Mouse (Mus musculus) mouse embryonic stem cell (cell line): ENCODE data around the gene Nkpd1.
"Not testable (repeated sequence)": the region's sequence is repeated elsewhere in the genome, so short reads cannot be mapped to it uniquely, and the experiment has no call there.

Experiments
- in situ Hi-C, 2 experiments: fragments of 300-500 bp; cut with MboI; formaldehyde crosslinking; loops; 1 replicate in 1 of 2; 3 replicates in 1 of 2; pipeline ENCODE4 v1.14.3; 2019 to 2020; ENCODE audit warnings: low sequenced_read_pairs in 2 of 2, low pct_unique_long_range_greater_than_20kb in 1 of 2, mixed read lengths in 1 of 2; ENCODE audit not compliant: unreplicated experiment in 1 of 2

The Nkpd1 gene

DNA sequence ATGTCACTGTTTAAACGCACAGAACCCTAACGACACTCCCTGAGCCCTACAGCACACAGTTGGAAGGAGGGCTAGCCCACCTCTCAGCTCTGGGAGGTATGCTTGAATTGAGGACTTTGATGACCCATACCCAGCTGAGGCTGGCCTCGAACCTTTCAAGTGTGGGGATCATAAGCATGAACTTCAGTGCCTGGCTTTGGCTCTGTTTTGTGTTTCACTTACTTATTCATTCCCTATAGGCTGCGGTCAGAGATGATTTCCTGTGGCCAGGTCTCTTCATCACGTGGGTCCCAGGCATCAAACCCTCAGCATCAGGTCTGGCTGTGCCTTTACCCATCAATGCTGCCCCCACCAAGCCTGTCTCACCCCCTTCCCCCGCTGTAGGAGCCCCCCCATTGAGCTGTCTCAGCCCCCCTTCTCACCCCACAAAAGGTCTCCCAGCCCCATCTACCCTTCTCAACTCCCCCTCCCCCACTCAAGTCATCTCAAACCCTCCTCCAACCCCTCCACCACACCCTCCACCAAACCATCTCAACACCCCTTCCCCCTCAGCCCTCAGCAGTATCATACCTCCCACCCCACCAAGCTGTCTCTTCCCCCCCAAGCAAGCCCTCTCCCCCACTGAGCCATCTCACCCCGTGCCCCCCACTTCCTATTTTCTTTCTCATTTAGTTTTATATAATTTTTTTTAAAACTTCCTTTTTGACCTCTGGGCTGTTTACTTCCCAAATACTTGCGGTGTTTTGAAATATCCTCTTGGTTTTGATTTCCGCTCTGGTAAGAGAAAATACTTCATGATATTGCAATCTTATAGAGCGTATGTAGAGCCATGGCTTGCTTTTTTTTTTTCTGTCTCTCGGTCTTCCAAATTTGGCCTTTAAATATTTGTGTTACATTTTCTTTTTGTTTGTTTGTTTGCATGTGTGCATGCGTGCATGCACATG, 16.9 kb upstream of the Nkpd1 start:
- in situ Hi-C loops = no loop called here

DNA sequence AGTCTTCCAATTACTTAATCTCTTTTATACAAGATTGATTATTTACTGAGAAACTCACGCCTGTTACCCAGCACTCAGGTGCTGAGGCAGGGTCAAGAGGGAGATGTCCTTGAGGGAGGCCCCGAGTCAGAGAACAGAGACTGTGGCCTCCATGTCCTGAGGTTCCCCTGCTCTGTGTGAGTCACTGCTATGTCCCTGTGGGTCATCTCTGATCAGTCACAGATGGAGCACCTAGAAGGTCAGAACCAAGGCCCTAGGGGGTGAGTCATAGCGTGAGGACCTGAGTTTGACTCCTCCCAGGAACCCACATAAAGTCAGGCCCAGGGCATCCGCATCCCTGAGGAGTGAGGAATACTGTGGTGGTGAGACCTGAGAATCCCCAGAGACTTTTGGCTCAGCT, 16.0 kb upstream of the Nkpd1 start:
- in situ Hi-C loops = no loop called here

DNA sequence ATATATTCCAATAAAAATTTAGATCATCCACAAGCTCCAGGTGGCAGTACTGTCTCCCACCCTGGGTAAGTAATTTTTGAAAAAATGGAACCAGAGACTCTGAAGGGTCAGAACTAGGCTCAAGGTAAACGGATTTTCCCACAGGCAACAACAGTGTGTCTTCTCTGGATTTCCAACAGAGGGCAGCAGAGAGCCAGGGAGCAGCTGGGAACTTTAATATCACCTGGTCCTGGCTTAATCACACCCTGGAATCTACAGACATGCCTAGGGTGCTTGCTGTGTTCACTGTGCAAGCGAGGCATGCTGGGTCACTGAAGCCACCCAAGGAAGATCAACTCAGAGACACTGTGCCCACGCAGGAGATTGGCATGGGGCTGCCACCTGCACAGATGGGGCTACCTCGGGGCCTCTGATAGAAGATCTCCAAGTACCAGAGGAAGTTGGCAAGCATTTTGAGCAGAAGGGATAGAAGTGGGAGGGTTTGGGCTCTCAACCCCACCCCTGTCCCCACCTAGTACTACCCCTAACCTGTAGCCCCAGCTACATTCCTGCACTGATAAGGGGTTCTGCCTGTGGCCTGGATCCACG, 14.1 kb upstream of the Nkpd1 start:
- in situ Hi-C loops = no loop called here

DNA sequence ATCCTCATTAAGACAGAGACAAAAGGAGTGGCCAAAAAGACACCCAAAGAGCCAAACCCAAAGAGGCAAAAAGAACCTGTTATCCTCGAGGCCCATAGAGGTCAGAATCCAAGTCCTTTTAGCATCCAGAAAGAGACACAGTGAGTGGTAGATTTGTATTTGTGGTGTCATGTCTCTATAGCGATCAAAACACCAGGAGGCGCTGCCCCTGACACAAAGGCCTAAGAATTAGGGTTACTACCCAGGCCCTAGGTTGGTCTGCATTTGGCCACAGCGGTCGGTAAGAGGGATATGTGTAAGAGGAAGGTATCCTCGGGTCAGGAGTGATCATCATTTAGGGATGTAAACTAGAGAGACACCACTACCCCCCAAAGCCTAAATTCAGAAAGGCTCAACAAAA, 11.3 kb upstream of the Nkpd1 start:
- in situ Hi-C loops = no loop called here

DNA sequence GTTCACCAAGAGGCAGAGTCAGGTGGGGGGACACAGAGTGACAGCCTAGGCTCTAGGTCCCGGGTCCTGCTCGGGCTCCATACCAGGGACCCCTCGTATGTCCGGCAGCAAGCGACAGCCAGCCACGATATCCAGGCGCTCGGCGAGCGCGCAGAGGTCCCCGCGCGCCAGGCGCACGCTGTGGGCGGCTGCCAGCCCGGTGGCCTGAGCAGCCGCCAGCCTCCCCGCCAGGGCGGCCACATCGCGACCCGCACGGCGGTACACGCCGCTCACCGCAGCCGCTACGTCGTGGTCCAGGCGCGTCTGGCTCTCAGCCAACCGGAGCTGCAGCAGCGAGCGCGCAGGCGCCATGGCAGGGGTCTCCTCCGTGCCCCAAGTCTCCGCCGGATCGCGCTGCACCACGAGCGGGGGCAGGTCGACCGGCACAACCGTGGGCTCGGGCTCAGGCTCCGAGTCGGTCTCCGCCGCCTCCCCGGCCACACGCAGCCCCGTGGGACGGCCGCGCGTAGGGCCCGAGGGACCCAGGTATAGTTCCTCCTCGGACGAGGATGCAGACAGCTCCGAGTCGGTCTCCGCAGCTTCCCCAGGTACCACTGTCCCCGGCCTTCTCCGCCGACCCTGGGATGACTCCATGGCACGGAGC, 10.5 kb upstream of the Nkpd1 start:
- in situ Hi-C loops = no loop called here

DNA sequence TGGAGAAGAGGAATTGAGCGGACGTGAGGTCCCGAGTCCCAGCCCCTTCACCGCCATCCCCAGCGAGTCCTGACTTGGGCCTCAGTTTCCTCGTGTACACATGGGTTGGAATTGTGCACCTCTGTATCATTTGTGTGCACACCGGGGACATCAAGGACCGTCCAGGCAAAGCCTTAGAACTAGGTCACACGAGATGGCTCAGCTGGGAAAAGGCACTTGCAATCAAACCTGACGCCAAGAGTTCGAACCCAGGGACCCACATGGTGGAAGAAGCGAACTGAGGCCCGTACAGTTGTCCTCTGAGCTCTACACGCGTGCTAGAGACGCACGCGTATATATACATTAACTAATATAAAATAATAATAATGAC, 10.0 kb upstream of the Nkpd1 start:
- in situ Hi-C loops = no loop called here

DNA sequence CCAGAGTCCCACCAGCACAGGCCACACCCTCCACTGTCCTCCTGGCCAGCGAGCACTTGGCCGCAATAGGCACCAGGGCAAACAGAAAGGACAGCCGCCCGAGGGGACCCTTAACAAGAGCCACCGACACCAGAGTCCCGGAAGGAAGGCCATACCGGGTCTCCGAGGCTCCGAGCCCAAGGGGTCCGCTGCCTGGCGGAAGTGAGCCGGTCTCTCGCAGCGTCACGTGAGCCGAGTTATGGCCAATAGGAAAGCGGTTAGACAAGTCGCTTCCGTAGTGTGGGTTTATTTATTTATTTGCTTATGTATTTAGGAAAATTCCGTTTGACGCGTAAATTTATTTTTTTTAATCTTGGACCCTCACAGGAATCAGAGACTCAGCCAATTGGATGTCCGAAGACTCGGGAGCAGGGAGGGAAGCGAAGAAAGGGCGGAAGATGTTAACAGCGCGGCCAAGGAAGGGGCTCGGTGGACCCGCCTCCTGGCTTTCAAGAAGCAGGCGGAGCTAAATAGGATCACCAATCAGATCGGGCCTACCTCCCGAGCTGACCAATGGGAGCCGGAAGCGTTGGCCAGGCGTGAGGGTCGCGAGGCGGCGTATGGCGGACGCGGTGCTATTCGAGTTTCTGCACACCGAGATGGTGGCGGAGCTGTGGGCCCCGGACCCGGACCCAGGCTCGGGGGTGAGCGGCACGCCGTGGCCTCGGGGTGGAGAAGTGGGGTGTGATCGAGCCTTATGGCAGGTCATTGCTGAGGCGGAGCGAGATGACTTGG, 9.3 kb upstream of the Nkpd1 start, which contains the start of the genes Bloc1s3 and Trappc6a:
TSS of gene Bloc1s3 (minus strand) at position 218 of the 774 bp plus-strand sequence.
TSS of gene Trappc6a (plus strand) at position 246 of the 774 bp plus-strand sequence.
- in situ Hi-C loops = no loop called here

DNA sequence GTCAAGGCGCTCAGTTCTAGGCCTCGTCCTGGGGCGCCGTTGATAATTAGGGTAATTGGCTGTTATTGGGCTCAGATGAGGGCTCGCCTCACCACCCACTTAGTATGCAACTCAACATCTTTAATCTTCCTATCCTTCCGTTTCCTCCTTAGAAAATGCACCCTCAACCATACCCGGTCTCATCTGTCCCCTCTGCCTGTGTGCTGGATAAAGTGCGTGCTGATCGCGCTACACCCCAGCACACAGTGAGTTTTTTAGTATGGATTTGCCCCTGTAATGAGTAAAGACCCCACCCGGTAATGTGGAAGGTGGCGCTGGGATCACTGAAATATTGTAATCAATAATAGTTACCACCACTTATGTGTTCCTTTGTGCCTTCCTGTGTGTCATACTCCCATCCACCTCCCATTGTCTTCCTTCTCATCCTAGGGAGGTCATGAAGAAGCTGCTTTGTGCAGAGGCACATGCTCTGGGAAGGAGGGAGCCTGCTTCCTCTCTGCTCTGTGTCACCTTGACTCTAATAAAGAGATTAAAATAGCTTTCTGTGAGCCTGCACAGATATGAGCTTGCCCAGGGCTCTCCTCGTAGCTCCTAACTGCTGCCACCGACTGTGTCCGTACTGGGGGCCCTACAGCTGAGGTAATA, 8.6 kb upstream of the Nkpd1 start:
- in situ Hi-C loops = no loop called here

DNA sequence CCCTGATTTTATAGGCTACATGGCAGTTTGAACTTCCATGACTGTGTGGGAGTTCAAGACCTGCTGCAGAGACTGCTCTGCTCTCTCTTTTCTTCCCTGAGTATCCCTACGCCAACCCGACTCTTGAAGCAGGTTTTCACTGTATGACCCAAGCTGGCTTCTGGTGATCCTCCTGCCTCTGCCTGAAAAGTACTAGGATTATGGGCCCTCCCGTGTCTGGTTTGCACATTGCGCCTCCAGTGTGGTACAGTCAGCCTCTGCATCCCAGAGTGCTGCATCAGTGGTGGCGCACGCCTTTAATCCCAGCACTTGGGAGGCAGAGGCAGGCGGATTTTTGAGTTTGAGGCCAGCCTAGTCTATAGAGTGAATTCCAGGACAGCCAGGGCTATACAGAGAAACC, 7.9 kb upstream of the Nkpd1 start:
- in situ Hi-C loops = no loop called here

DNA sequence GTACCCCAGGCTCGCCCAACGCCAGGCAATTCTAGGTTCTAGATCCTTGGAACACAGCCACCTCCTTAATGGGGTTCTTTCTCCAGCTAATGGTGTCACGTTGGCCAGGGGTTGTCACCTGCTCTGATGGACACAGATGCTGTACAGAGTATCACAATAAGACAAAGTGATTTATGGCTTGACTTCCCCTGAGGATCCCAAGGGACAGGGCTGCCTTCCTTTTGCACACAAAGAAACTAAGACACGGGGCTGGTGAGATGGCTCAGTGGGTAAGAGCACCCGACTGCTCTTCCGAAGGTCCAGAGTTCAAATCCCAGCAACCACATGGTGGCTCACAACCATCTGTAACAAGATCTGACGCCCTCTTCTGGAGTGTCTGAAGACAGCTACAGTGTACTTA, 5.7 kb upstream of the Nkpd1 start:
- in situ Hi-C loops = not testable (repeated sequence)

DNA sequence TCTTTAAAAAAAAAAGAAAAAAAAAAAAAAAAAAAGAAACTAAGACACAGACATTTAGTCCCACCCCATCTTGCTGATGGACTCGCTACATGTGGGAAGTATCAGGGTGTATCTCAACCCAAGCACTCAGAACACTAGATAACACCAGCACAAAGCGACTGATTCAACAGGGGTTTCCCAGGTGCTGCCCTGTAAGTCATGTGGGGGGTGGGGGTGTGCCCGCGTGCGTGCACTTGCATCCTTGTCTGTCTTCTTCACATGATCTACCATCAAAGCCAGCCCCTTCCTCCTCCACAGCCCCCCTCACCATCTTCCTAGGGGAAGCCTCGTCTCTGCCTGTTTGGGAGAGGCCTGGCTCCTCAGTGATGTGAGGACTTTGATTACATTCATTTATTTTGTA, 5.3 kb upstream of the Nkpd1 start:
- in situ Hi-C loops = no loop called here

DNA sequence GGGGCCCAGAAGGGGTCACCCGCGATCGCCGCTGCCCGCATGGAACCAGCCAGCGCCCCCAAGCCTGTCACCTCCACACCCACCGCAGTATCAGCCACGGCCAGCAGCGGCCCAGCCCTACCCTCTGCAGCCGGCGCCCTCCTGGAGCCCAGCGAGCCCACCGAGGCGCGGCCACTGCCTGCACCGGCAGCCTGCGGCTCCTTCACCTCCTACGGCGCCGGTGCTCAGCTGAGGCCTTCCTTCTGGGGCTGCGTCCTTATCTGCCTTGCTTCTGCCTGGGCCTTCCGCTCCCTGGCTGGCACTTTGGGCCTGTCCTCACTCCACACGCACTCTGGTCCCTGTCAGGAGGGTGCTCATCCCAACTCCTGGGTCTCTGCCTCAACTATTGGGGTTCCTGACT, 2.4 kb downstream of the Nkpd1 start:
- in situ Hi-C loops = no loop called here

DNA sequence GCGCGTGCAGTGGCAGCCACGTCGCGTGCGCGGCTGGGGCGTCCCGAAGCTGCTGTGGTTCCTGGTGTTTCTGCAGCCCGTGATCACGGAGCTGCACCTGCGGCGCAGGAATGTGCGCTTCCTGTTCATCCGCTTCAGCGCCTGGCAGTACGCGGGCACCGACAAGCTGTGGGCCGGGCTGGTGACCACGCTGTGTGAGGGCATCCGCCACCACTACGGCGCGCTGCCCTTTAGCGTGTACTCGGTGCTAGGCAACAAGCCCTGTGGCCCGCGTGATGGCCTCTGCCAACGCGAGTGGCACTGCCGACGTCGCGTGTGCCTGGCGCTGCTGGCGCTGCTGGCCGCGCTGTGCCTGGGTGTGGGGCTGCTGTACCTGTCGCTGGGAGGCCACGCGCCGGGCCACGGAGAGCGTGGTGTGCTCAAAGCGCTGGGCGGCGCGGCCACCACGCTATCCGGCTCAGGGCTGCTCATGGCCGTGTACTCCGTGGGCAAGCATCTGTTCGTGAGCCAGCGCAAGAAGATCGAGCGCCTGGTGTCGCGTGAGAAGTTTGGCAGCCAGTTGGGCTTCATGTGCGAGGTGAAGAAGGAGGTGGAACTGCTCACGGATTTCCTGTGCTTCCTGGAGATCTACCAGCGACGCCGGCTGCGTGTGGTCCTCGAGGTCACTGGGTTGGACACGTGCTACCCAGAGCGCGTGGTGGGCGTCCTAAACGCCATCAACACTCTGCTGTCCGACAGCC, 5.5 kb downstream of the Nkpd1 start:
- in situ Hi-C loops = no loop called here

DNA sequence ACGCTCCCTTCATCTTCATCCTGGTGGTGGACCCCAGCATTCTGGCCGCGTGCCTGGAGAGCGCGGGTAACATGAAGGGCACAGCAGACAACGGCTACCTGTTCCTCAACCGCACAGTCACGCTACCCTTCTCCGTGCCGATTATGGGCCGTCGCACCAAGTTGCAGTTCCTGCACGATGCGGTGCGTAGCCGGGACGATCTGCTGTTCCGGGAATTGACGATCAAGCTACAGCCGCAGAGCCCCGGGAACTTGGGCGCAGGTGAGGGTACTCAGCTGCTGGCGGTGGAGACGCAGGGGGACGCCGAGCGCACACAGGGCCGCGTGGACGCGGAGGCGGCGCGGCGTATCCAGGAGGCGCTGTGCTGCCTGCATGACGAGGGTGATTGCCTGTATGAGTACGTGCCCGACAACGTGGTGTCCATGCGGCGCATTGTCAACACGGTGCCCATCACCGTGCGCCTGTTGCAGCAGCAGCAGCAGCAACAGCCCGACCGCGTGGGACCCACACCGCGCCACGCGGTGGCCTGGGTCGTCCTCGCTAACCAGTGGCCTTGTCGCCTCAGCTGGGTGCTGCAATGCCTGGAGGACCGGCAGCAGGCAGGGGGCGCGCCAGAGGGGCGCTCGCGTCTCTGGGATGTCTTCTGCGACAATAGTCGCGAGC, 6.2 kb downstream of the Nkpd1 start:
- in situ Hi-C loops = no loop called here

DNA sequence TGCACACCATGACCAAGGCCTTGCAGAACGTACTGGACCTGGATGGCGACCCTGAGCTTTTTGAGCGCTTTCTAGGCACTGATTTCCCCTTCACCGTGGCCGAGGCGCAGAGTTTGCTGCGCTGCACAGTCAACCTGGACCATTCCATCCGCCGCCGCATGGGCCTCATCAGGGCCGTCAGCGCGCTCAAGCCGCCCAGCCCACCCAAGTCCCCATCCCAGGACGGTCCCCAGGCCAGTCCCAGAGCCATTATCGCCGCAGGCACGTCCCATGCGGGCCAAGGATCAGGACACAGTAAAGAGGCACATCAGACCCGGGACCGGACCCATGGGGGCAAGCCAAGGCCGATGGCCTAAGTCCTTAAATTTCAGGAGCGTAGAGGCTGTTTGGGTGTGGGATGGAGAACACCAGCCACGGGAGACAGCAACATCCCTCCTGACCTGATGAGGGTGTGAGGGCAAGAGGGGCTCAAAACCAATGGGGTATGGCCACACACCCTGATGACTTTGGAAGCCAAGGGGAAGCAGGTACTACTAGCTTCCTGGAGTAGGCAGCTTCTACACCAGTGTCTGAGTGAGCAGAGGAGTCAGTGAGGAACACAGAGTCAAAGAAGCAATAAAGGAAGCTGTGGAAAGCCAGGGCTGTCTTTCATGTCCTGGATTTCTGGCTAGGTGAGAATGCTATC, 6.9 kb downstream of the Nkpd1 start:
- in situ Hi-C loops = no loop called here

DNA sequence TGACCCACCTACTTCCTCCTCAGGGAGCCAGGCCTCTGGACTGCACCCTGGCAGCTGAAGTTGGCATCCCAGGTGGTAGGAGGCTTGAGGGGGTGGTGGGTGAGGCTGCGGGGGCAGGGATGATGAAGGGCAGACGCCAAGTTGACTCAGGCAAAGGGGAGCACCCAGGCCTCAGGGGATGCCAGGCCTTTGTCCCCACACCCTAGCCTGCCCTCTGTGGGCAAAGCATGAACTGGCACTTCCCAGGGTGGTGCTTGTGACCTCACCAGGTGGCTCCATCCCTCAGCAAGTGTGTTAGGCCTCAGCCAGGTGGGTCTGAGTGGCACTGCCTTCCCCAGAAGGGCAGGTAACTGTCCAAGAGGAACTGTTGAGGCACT, 7.5 kb downstream of the Nkpd1 start:
- in situ Hi-C loops = no loop called here

DNA sequence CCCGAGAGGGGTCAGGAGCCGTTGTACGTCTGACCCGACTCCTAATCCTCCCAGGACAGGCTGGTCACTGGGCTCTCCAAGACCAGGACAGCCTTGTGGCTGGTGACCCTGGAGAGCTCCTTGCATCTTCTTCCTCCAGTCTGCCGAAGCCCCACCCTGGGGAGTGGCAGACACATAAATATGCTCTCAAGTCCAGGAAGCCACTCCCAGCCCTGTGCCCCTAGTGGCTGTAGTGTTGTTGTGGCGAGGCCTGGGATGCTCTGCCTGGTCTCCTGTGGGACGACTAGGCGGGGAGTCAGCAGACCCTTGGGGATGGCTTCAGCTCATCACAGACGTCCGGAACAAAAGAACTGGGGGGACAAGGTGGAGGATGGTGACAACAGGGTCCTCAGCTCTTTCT, 13.4 kb downstream of the Nkpd1 start:
- in situ Hi-C loops = no loop called here
